Mouse (Mus musculus) adrenal gland, adult (tissue): ENCODE measurements at regions not wholly inside any gene's neighbourhood (a gene's known extent, or its start where the extent isn't known, plus 50 kb on each side); places are given as distances from the start of the nearest gene placed in this dataset.
"Not testable (repeated sequence)": the region's sequence is repeated elsewhere in the genome, so short reads cannot be mapped to it uniquely, and the experiment has no call there.

Experiments
- DNase-seq, 2 experiments: peaks; one replicate each; pipeline ENCODE4 v3.0.0; 2022 to 2023; ENCODE audit warnings: low spot score in 1 of 2; ENCODE audit not compliant: inconsistent age in 2 of 2

- no peak for DNase-seq
Measured at GRCm38 (mm10) chrX:12294452-12294851, 134.3 kb upstream of the Bcor start.

GRCm38 (mm10) chrX:12294941-12295340 lies 134.8 kb upstream of the Bcor start:
- no peak for DNase-seq

- no peak for DNase-seq
Measured at GRCm38 (mm10) chrX:12296264-12297053, 136.3 kb upstream of the Bcor start.

- DNase-seq: no peak
Measured at GRCm38 (mm10) chrX:12298609-12299008, 138.5 kb upstream of the Bcor start.

GRCm38 (mm10) chrX:12299236-12299635 lies 139.1 kb upstream of the Bcor start:
- DNase-seq: no peak

- DNase-seq: no peak
Measured at GRCm38 (mm10) chrX:12304678-12305077, 144.5 kb upstream of the Bcor start.

GRCm38 (mm10) chrX:12306940-12307339 lies 146.8 kb upstream of the Bcor start:
- DNase-seq: no peak

- no peak for DNase-seq
Measured at GRCm38 (mm10) chrX:12312534-12312933, 152.4 kb upstream of the Bcor start.

GRCm38 (mm10) chrX:12315658-12316057 lies 155.5 kb upstream of the Bcor start:
- no peak for DNase-seq

- DNase-seq: not testable (repeated sequence)
Measured at GRCm38 (mm10) chrX:12317488-12317887, 157.3 kb upstream of the Bcor start.

- no peak for DNase-seq
Measured at GRCm38 (mm10) chrX:12318848-12319651, 158.9 kb upstream of the Bcor start.

- DNase-seq: no peak
Measured at GRCm38 (mm10) chrX:12322453-12322852, 162.3 kb upstream of the Bcor start.

GRCm38 (mm10) chrX:12323268-12323667 lies 163.1 kb upstream of the Bcor start:
- no peak for DNase-seq

- no peak for DNase-seq
Measured at GRCm38 (mm10) chrX:12323812-12324211, 163.7 kb upstream of the Bcor start.

- no peak for DNase-seq
Measured at GRCm38 (mm10) chrX:12327464-12327863, 167.3 kb upstream of the Bcor start.

- no peak for DNase-seq
Measured at GRCm38 (mm10) chrX:12340561-12340960, 180.4 kb upstream of the Bcor start.

- DNase-seq: no peak
Measured at GRCm38 (mm10) chrX:12341356-12341965, 181.3 kb upstream of the Bcor start.

GRCm38 (mm10) chrX:12344805-12345555 lies 184.8 kb upstream of the Bcor start:
- DNase-seq: no peak

GRCm38 (mm10) chrX:12346856-12347255 lies 186.7 kb upstream of the Bcor start:
- DNase-seq: no peak

- peak; percentile 4 to 28 for DNase-seq
Measured at GRCm38 (mm10) chrX:12348117-12348516, 188.0 kb upstream of the Bcor start.

GRCm38 (mm10) chrX:12354875-12355274 lies 194.7 kb upstream of the Bcor start:
- DNase-seq: no peak
